Mouse (Mus musculus): ENCODE results near the gene Ppp1r14a.

Gene Ppp1r14a

GRCm38 (mm10) chr7:29288942-29289638 is at the start of gene Ppp1r14a:
Ppp1r14a (plus strand) TSS chr7:29289308.
- peak; percentile 79 for DNase-seq (ENCODE audit: low spot score)

DNA sequence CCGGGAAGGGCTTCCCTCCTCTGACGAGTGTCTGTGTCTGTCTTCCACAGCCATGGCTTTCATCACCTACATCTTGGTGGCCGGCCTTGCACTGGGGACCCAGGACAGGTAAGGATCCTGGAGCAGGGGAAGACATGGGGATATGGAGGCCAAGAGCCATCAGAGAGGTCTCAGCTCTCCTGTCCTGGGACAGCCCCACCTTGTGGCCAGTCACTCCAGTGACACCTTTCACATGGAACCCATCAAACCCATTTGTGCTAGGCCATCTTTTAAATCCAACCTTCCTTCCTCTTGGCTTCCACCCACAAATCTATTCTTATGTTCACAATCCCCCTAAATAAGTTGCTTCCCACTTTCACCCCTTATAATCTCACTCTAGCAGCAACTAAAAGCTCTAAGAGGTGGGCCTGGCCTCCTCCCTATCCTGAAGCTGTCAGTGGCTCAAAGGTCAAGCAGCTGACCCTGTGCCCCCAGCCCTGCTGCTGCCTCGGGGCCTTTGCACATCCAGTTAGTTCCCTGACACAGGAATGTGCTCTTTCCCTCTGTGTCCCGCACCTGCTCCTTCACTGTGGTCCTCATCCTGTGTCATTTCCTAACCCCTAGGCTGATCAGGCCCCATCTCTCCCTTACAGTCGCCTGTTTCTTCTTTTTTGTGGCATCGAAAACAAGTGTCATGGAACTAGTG is 44.2 kb upstream of the Ppp1r14a start:
- no peak for DNase-seq (ENCODE audit: low spot score)

GRCm38 (mm10) chr7:29246015-29246414 is 43.1 kb upstream of the Ppp1r14a start:
- no peak for DNase-seq (ENCODE audit: low spot score)

DNA sequence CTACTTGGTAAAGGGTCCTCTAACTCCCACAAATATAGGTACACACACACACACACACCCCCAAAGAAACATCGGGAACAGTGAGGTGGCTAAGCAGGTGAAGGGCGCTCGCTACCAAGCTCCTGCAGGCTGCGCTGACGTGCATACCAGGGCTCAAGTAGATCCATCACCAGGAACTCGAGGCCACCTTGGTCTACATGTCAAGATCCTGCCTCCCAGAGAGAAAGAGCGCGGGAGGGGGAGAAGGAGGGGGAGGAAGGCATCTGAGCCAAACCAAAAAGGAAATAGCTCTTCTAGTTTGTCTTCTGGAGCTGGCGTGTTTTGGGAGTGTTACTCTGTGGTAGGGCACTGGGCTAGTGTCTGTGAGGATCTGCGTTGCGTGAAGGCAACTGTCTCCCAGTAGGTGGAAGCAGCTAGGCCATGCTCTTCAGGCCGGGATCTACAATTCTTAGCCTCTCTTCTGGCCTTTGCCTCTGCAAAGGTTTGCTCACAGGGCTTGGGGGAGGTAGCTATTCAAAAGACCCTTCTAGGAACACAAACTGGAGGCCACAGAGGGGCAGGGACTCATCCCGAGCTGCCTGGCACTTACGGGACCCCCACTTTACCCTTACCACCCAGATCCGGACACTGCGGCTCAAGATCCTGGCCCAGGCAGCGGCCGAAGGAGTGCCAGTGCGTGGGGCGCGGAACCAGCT is 42.3 kb upstream of the Ppp1r14a start:
- DNase-seq (ENCODE audit: low spot score) = no peak

DNA sequence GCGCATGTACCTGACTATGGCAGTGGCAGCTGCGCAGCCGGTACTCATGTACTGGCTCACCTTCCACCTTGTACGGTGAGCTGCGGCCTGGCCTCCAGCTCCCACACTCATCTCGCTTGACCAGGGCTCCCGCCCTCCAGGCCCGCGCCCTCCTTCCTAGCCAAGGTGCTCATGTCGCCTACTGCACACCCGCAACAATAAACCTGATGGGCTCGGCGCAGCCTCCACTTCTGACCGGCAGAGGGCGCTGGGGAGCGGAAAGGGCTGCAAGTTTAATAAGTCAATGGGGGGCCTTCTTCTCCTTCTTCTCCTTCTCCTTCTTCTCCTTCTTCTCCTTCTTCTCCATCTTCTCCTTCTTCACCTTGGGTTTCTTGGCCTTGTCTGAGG is 41.8 kb upstream of the Ppp1r14a start:
- peak; percentile 81 for DNase-seq (ENCODE audit: low spot score)

DNA sequence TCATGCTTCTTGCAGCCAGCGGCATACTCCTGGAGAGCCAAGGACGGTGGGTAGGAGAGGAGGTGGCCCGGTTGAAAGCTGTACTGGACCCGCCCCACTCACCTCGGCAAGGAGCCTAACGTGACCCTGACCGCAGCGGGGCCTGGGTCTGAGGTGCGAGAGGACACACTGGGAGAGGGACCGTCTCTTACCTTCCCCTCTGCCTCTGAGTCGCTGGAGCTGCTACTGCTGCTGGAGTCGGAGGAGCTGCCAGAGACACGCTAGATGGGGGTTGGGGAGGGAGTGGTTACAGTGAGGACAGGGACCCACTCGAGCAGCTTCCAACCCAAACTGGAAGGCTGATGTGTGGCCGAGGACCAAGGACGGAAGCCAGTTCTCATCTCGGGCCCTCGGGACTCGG is 41.4 kb upstream of the Ppp1r14a start:
- DNase-seq (ENCODE audit: low spot score) = peak; percentile 29

GRCm38 (mm10) chr7:29248261-29248841 is 40.8 kb upstream of the Ppp1r14a start, which contains the start of gene 2200002D01Rik:
2200002D01Rik (minus strand) TSS chr7:29248466.
- DNase-seq (ENCODE audit: low spot score) = peak; percentile 38

DNA sequence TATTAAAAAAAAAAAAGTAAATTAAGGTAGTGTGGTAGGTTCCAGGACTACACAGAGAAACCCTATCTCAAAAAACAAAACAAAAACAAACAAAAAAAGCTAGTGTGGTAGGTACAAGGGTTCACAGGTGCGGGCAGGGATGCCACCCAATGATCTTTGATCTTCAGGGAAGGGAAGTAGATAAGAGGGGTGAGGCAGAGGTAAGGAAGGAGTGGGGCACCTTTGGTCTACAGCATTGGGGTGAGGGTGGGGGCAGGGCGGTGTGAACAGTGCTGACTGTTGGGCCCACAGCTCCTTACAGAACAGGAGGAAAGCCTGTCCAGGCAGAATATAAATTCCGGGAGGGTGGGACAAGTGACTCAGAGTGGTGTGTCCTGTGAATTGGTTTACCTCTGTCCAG is 37.9 kb upstream of the Ppp1r14a start:
- no peak for DNase-seq (ENCODE audit: low spot score)

DNA sequence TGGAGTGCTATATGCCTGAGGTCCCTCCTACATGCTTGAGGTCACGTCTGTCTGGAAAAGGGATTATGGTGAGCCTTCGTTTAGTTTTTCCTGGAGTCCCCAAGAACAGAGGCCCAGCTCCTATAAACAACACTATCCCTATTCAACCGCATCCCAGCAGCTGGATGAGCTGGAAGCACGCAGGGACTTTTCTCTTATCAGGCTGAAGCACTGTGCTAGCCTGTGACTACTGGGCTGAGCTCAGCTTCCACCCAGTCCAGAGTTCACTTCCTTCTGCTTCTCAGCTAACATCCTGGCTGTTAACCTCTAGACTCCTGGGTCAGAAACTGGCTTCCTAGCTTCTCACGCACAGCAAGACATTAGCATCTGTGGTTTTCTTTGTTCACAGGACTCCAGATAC is 35.3 kb upstream of the Ppp1r14a start:
- DNase-seq (ENCODE audit: low spot score) = no peak

DNA sequence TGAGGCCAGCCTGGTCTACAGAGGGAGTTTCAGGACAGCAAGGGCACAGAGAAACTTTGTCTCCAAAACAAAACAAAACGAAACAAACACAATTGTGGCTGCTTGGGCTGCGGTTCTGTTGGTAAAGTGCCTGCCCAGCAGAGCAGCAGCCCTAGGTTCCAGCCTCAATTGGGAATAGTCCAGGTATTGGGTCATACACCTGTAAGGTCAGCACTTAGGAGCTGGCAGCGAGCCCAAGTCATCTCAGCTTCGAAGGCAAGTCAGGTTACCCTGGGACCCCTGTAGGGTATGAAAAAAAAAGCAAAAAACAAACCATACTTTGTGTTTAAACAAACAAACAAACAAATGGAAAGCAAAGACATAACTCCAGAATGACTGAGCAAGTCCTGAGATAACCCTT is 33.2 kb upstream of the Ppp1r14a start:
- no peak for DNase-seq (ENCODE audit: low spot score)

DNA sequence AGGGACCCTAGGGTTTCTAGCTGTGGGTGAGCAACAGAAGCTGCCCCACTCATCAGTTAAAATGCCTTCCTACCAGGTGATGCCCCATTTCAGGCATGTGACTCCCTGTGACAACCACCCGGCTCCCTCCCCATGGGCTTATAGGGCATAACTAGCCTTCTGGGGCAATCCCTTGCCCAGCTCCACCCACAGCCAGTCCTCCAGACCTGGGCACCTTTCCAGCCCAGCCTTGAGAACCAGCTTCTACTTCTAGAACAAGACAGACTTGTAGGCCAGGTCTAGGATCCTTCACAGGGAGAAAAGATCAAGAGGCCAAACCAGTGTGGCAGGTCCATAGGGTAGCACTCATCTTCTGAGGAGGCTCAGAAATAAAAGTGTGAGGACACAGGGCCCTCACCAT is 31.7 kb upstream of the Ppp1r14a start:
- DNase-seq (ENCODE audit: low spot score) = peak; percentile 50

DNA sequence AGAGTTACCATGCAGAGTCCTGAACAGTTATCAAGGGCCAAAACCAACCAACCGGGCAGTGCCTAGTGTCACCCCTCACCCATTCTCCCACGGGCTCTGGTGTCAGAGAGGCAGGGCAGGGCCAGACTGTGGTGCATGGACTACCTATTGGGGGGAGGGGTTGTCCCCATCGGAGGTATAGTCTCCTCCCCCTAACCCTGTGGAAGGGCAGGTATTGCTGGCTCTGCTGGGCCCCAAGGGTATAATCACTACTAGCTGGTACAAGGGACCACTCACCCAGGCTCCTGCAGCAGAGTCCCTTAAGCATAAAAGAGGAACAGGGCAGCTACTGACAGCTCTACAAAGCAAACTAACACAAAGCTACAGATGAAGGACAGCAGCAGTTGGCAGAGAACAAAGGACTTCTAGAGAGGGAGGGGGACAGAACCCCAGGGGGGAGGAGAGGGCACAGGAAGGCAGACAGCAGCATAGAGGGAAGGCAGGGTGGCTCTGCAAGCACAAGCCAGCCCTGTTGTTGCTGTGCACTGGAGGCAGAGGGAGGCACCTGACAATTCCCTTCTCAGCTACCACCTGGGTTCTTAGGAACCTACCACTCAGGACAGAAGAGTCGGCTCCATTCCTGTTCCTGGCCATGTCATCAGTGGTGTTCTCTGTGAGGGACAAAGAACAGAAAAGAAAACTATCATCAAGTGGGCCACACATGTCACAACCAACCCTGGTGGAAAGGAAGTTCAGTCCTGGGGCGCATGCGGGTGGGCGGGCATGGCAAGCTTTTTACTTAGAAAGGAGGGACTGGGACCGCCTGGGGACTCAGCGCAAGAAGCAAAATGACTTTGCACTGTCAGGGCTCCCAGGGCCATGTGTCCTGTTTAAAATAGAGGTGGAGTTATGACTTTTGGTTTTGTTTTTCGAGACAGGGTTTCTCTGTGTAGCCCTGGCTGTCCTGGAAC is 29.1 kb upstream of the Ppp1r14a start:
- DNase-seq (ENCODE audit: low spot score) = no peak

DNA sequence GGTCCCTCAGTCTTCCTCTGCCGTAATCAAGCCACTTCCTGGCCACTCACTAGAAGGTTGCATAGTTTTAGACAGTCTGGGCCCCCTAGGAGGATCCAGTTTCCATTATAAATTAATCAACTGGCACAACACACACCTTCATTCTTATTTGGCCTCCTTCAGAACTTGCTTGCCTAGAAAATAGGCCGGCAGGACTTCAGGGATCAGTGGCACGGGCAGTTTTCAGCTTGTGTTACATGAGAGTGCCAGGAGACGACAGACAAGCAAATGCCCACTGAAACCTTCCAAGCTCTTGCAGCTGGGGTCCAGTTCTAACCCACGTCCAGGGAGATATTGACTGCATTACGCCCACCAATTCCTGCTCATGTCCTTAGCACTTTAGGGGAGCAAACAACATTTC is 27.0 kb upstream of the Ppp1r14a start:
- DNase-seq (ENCODE audit: low spot score) = no peak

GRCm38 (mm10) chr7:29263831-29264230 is 25.3 kb upstream of the Ppp1r14a start:
- no peak for DNase-seq (ENCODE audit: low spot score)

GRCm38 (mm10) chr7:29265636-29266035 is 23.5 kb upstream of the Ppp1r14a start:
- DNase-seq (ENCODE audit: low spot score) = no peak

GRCm38 (mm10) chr7:29266931-29267330 is 22.2 kb upstream of the Ppp1r14a start:
- DNase-seq (ENCODE audit: low spot score) = no peak

DNA sequence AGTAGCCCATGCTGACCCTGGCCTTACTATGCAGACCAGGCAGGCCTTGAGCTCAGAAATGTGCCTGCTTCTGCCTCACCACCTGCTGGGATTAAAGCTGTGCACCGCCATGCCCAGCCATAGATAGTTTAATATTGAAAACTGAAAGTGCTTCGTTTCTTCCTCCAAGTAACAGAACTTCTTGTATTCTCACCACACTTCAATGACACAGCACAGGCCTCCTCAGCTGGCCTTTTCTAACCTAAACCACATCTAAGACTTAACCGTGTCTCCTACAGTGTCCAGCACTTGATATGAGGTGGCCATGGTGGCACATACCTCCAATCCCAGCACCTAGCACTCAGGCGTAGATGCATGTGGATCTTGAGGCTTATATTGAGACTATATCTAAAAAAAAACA is 18.7 kb upstream of the Ppp1r14a start:
- DNase-seq (ENCODE audit: low spot score) = no peak

- DNase-seq (ENCODE audit: low spot score) = no peak
Measured at GRCm38 (mm10) chr7:29271687-29272465, 17.2 kb upstream of the Ppp1r14a start.

- DNase-seq (ENCODE audit: low spot score) = no peak
Measured at GRCm38 (mm10) chr7:29276715-29277114, 12.4 kb upstream of the Ppp1r14a start.

DNA sequence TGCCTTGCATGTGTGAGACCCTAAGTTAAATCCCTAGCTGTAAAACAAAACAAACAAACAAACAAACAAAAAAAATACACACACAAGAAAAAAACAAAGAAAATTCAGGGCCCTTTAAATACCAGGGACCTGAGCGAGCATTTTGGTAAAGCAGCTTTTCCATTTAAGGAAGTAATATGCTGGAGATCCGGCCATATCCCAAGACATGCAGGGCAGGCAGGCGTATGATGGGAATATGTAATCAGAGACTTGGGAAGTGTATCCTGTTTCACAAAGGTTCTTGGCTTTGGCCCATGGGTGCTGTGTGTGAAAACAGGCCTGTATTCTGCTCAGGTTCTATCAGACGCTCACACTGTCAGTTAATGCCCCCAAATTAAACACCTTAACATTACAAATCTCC is 11.6 kb upstream of the Ppp1r14a start:
- DNase-seq (ENCODE audit: low spot score) = no peak

GRCm38 (mm10) chr7:29279261-29279660 is 9.8 kb upstream of the Ppp1r14a start:
- no peak for DNase-seq (ENCODE audit: low spot score)

Data from ovary, postnatal 36 days (tissue).